In the genomic region with DNA sequence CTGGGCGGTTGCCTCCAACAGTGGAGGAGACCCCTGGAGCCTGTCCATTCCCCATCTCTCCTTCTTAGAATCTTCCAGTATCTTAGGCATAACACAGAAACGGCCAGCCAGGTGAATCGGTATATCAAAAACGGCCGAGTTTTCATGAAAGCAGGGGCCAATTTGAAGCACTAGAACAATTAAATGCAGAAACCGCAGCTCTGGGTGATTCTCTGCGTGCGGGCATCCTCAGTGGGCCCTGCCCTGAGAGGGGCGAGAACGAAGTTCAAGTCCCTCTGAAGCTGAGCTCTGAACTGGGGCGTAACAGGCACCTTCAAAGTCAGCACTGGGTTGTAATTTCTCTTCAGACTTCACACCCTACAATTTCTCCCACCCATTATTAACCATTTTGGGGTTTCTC, we compare ENCODE assay signal across 10 mouse cellular contexts. TPM values are rescaled to one million over a fixed set of nuclear protein-coding genes. Genes with fewer than 3 reads are reported as not detected.
DNase-seq lines count a peak whose midpoint lies in the region; ATAC-seq lines count a peak whose summit lies in the region.
"Had no signal": no experiment of that assay in that cellular context is flagged by ENCODE, and none has a peak within 500 bp of the region (broad histone marks: within the 10 kb centered on the region; RNA-seq: fewer than 3 reads in every experiment).

No protein-coding gene starts in this region.

- WGBS in heart, embryonic 14.5 days, result 4% methylated on average over 11 of the region's 11 CpGs
- WGBS in hindbrain, embryonic 13.5 days, result under 1% methylated on average over 11 of the region's 11 CpGs
- 2% methylated on average over 11 of the region's 11 CpGs for WGBS in midbrain, embryonic 12.5 days

- H3K4me2 ChIP-seq in heart, embryonic 14.5 days (ENCODE audit: low read length), result peak overlapping the region; percentile 94
- peak overlapping the region; percentile 64 for H3K4me2 ChIP-seq in hindbrain, embryonic 13.5 days
- H3K4me2 ChIP-seq in midbrain, embryonic 12.5 days (replicated peaks), result peak overlapping the region; percentile 81

- no peaks in the 10 kb centered on the region for H3K36me3 ChIP-seq in heart, embryonic 14.5 days (ENCODE audit: control insufficient read depth, insufficient read depth, low read length)
- no peaks in the 10 kb centered on the region for H3K36me3 ChIP-seq in hindbrain, embryonic 13.5 days
- H3K36me3 ChIP-seq in midbrain, embryonic 12.5 days, result no peaks in the 10 kb centered on the region

- intact Hi-C loops in heart, postnatal 25 days (cut with DNase I), result no loop called here

- H3K9me3 ChIP-seq in heart, embryonic 14.5 days (ENCODE audit: control insufficient read depth, low read length), result no peaks in the 10 kb centered on the region
- no peaks in the 10 kb centered on the region for H3K9me3 ChIP-seq in hindbrain, embryonic 13.5 days
- H3K9me3 ChIP-seq in midbrain, embryonic 12.5 days, result no peaks in the 10 kb centered on the region

- peaks cover 63% of the 10 kb centered on the region for H3K27me3 ChIP-seq in heart, embryonic 14.5 days (ENCODE audit: control insufficient read depth, insufficient read depth, low read length)
- H3K27me3 ChIP-seq in hindbrain, embryonic 13.5 days, result peaks cover 74% of the 10 kb centered on the region
- peaks cover 59% of the 10 kb centered on the region for H3K27me3 ChIP-seq in midbrain, embryonic 12.5 days

- H3K27ac ChIP-seq in heart, embryonic 14.5 days (replicated peaks in 1 of 2; ENCODE audit: control insufficient read depth in 1 of 2, insufficient read depth in 1 of 2, low read depth in 2 of 2, low read length in 2 of 2), result no peak overlapping the region
- H3K27ac ChIP-seq in hindbrain, embryonic 13.5 days, result no peak overlapping the region
- no peak overlapping the region for H3K27ac ChIP-seq in midbrain, embryonic 12.5 days (replicated peaks)

- peaks cover 4 to 6% of the 10 kb centered on the region in 2 experiments; a peak in 2 of 4 replicates for H3K4me1 ChIP-seq in heart, embryonic 14.5 days (ENCODE audit: control insufficient read depth in 2 of 2, insufficient read depth in 2 of 2, low read length in 2 of 2)
- peaks cover 12% of the 10 kb centered on the region for H3K4me1 ChIP-seq in hindbrain, embryonic 13.5 days (replicated peaks)
- peaks cover 20% of the 10 kb centered on the region for H3K4me1 ChIP-seq in midbrain, embryonic 12.5 days

- H3K4me3 ChIP-seq in heart, embryonic 14.5 days (ENCODE audit: control insufficient read depth in 1 of 2, insufficient read depth in 1 of 2, low read depth in 1 of 2, low read length in 2 of 2), result peak overlapping the region; percentile 68 to 70; a peak in 3 of 4 replicates
- peak overlapping the region; percentile 43 for H3K4me3 ChIP-seq in hindbrain, embryonic 13.5 days
- H3K4me3 ChIP-seq in midbrain, embryonic 12.5 days, result peak overlapping the region; percentile 53

- no peak for ATAC-seq in heart, embryonic 14.5 days (ENCODE audit: insufficient number of reproducible peaks, insufficient read depth, low FRiP score, low read depth)
- no peak for ATAC-seq in hindbrain, embryonic 13.5 days (ENCODE audit: low FRiP score)
- ATAC-seq in midbrain, embryonic 12.5 days (ENCODE audit: low FRiP score, low read depth), result no peak

- DNase-seq in heart, postnatal 25 days (ENCODE audit: low spot score), result no peak
- peak; percentile 5 for DNase-seq in ZHBTc4 (ENCODE audit: low read depth, low spot score)
- DNase-seq in cerebellum, adult 9-11 months, result no peak
- no peak for DNase-seq in thymus, postnatal 4 days
- DNase-seq in kidney, adult 11 months, result no peak

- no peak overlapping the region; the same call in 1 of the 2 replicates for H3K9ac ChIP-seq in heart, embryonic 14.5 days (ENCODE audit: low read length)
- no peak overlapping the region; the same call in 1 of the 2 replicates for H3K9ac ChIP-seq in hindbrain, embryonic 13.5 days
- peak overlapping the region; percentile 58; the same call in 1 of the 2 replicates for H3K9ac ChIP-seq in midbrain, embryonic 12.5 days (replicated peaks)

RNA-seq across cellular contexts. Expression of gene Sp8, which starts 8.8 kb away (rescaled TPM):
- not detected in 2 replicates for polyA plus RNA-seq in heart, embryonic 14.5 days (2014; fragmentation: Nextera tagmentation; extraction: Ambion mirVana)
- total RNA-seq in heart, postnatal 25 days (2021), result not detected
- 3.8 and 5.9 TPM in 2 replicates for polyA plus RNA-seq in hindbrain, embryonic 13.5 days (2015; fragmentation: Nextera tagmentation; extraction: Ambion mirVana)
- polyA plus RNA-seq in midbrain, embryonic 12.5 days (2016; fragmentation: Nextera tagmentation; extraction: Ambion mirVana), result 6.2 and 8.3 TPM in 2 replicates
- total RNA-seq: adrenal gland, postnatal 25 days; megakaryocyte-erythroid progenitor cell, adult 5-6 weeks had no signal
